Mouse (Mus musculus) hindbrain, embryonic 16.5 days (tissue): ENCODE measurements at regions not wholly inside any gene's neighbourhood (a gene's known extent, or its start where the extent isn't known, plus 50 kb on each side); places are given as distances from the start of the nearest gene placed in this dataset.

Experiments used
- ATAC-seq: fragments of 200-750 bp; cut with Nextera tagmentation; 2 replicates; pipeline ENCODE4 v1.8.0; 2017; ENCODE audit warnings: moderate TSS enrichment, moderate library complexity
- H3K27ac ChIP-seq: fragments of 300-500 bp; sonication (generic); 2 replicates; pipeline ENCODE4 v1.5.1; 2014; ENCODE audit warnings: low read depth, mild to moderate bottlenecking, control low read depth, low read length, moderate library complexity
- H3K27me3 ChIP-seq: fragments of 300-500 bp; sonication (generic); replicated peaks from 2 replicates; pipeline ENCODE4 v1.6.1; 2014; ENCODE audit warnings: low read length; ENCODE audit not compliant: control insufficient read depth, insufficient read depth
- H3K36me3 ChIP-seq: fragments of 300-500 bp; sonication (generic); 2 replicates; pipeline ENCODE4 v1.6.1; 2014; ENCODE audit warnings: mild to moderate bottlenecking, low read length, moderate library complexity, mixed read lengths; ENCODE audit not compliant: control insufficient read depth, insufficient read depth
- H3K4me1 ChIP-seq: fragments of 300-500 bp; sonication (generic); 2 replicates; pipeline ENCODE4 v1.6.1; 2014; ENCODE audit warnings: low read depth, low read length; ENCODE audit not compliant: control insufficient read depth, insufficient read depth
- H3K4me2 ChIP-seq: fragments of 300-500 bp; sonication (generic); 2 replicates; pipeline ENCODE4 v1.6.1; 2014; ENCODE audit warnings: mild to moderate bottlenecking, low read length, control low read depth, moderate library complexity
- H3K4me3 ChIP-seq: fragments of 300-500 bp; sonication (generic); 2 replicates; pipeline ENCODE4 v1.5.1; 2014; ENCODE audit warnings: mild to moderate bottlenecking, low read length, control low read depth, moderate library complexity
- H3K9ac ChIP-seq: fragments of 300-500 bp; sonication (generic); 2 replicates; pipeline ENCODE4 v1.6.1; 2014; ENCODE audit warnings: low read depth, mild to moderate bottlenecking, control low read depth, low read length, moderate library complexity
- H3K9me3 ChIP-seq: fragments of 300-500 bp; sonication (generic); 2 replicates; pipeline ENCODE4 v1.6.1; 2014; ENCODE audit warnings: mild to moderate bottlenecking, low read length, moderate library complexity; ENCODE audit not compliant: control insufficient read depth
- WGBS: fragments of 180-500 bp; shearing (Covaris S2); extraction: QIAGEN DNeasy Blood & Tissue Kit; methylation state at CpG from one replicate; pipeline ENCODE4 v1.1.7; 2014; 5-methylcytosine and 5-hydroxymethylcytosine counted together

DNA sequence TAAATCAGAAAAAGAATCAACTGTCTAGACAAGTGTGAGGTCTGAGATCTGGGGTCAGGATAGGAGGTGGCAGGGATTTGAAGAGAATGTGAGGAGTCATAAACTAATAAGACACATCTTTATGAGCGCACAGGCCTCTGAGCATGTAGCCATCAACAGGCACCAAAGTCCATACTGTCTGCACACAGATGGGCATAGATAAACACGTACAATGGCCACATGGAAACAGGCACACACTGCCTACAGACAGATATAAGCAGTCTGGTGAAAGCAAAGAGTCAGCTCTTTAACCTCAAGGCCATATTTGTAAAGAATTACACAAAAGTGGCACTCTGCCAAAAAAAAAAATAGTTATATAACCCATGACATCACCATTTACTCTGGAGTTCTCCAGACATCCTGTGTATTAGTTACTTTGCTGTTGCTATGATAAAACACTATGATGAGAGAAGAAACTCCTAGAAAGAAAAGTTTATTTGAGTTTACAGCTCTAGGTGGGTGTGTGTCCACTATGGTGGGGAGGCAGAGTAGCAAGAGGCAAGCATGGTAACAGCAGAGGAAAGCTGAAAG, 101.4 kb downstream of the Adamts15 start:
- no peak overlapping the region for H3K9ac ChIP-seq
- no peak overlapping the region for H3K27ac ChIP-seq
- no peaks in the 10 kb centered on the region for H3K4me1 ChIP-seq
- H3K36me3 ChIP-seq = no peaks in the 10 kb centered on the region
- H3K27me3 ChIP-seq = no peaks in the 10 kb centered on the region
- H3K4me3 ChIP-seq = no peak overlapping the region
- no peak for ATAC-seq
- no peak overlapping the region for H3K4me2 ChIP-seq
- no peaks in the 10 kb centered on the region for H3K9me3 ChIP-seq
- 80% methylated on average over 2 of the region's 2 CpGs for WGBS

DNA sequence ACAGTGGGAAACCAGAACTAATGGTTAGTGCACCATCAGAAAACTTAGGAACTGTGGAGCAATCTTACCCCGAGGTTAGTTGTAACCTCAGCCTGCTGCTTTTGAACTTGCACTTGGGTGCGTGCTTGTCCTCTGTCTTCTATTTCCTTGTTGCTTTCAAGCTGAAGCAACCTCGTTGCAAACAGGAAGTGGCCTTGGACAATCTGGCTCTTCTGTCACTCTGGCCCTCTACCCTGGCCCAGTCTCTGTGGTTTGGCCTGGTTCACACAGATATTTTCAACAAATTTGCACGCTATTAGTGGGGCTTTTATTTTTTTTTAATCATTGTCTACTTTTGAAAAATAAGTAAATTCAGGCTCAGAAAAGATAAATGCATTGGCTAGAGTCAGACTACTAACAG, 109.0 kb downstream of the Adamts15 start:
- Histone ChIP-seq H3K27me3 (no peaks in the 10 kb centered on the region), H3K4me1 (no peaks in the 10 kb centered on the region), H3K4me2 (no peak overlapping the region), H3K9ac (no peak overlapping the region), H3K36me3 (no peaks in the 10 kb centered on the region), H3K9me3 (no peaks in the 10 kb centered on the region), H3K4me3 (no peak overlapping the region), H3K27ac (no peak overlapping the region)
- 78% methylated on average over 4 of the region's 4 CpGs for WGBS
- no peak for ATAC-seq

DNA sequence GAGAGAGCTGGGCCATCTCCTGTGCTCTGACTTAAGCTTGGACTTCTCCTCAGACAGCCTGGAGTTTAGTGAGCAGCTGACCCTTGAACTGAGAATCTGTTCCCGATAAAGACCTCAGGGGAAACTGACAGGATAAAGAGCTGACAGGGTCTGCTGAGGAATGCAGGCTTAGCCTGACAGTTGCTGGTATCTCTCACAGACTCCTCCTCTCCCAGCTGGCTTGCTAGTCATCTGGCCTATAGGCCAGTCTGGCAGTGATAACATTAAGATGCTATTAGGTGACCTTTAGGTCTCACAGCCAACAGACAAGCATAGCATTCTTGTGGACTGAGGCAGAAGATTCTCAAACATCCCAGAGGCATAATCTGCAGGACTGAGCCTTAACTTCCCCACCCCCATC, 111.4 kb downstream of the Adamts15 start:
- ATAC-seq = no peak
- H3K4me3 ChIP-seq = no peak overlapping the region
- no peaks in the 10 kb centered on the region for H3K4me1 ChIP-seq
- H3K9ac ChIP-seq = no peak overlapping the region
- H3K4me2 ChIP-seq = no peak overlapping the region
- H3K27ac ChIP-seq = no peak overlapping the region
- H3K9me3 ChIP-seq = no peaks in the 10 kb centered on the region
- no peaks in the 10 kb centered on the region for H3K36me3 ChIP-seq
- WGBS = 26% methylated on average over 1 of the region's 1 CpGs
- H3K27me3 ChIP-seq = no peaks in the 10 kb centered on the region

DNA sequence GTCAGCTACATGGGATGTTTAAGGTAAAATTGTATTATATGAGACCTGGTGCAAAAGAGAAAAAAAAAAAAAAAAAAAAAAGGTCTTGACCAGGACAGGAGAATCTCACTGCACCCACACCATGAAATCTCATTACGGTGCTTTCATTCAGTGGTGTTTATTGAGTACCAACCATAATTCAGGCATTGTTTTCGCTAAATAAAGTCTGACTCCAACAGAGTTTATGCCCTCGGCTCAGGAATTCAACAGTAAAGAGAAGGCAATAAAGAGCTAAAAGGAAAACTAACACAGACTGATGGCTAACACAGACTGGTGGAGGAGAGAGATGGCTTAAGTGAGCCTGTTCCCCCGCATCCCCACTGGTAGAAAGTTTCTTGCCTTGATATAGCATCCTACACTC, 112.0 kb downstream of the Adamts15 start:
- no peak overlapping the region for H3K4me3 ChIP-seq
- H3K4me2 ChIP-seq = no peak overlapping the region
- H3K9ac ChIP-seq = no peak overlapping the region
- 47% methylated on average over 4 of the region's 4 CpGs for WGBS
- H3K27ac ChIP-seq = no peak overlapping the region
- H3K27me3 ChIP-seq = no peaks in the 10 kb centered on the region
- no peaks in the 10 kb centered on the region for H3K4me1 ChIP-seq
- H3K9me3 ChIP-seq = no peaks in the 10 kb centered on the region
- H3K36me3 ChIP-seq = no peaks in the 10 kb centered on the region
- no peak for ATAC-seq

DNA sequence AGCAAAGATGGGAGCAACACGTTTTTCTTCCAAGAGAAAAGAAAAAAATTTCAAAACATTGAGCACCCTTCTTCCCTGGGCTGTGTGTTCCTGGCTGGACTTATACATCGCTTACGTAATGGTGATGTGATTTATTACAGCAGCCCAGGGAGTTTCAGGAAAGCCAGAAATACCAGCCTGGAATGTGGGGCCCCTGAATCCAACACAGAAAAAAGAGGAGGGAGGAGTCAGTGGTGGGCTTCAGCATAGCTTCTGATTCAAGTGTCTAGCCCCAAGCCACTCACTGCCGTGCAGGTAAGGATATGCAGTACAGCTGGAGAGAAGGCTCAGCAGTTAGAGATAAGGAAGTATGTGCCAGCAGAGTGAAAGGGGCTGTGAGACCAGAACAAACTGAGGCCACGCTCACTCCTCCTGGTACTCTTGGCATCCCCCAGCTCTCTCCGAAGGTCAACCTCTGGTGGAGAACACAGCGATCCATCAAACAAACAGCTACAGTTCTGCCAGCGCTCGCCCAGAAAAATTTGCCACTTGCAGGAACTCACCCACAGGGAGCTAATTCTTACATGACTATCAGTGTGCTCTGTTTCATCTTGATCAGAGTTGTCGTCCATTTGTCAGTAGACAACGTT, 113.3 kb downstream of the Adamts15 start:
- H3K4me3 ChIP-seq = no peak overlapping the region
- H3K4me1 ChIP-seq = no peaks in the 10 kb centered on the region
- H3K9me3 ChIP-seq = no peaks in the 10 kb centered on the region
- H3K4me2 ChIP-seq = no peak overlapping the region
- no peaks in the 10 kb centered on the region for H3K27me3 ChIP-seq
- WGBS = 66% methylated on average over 11 of the region's 11 CpGs
- H3K36me3 ChIP-seq = no peaks in the 10 kb centered on the region
- H3K9ac ChIP-seq = no peak overlapping the region
- H3K27ac ChIP-seq = no peak overlapping the region
- ATAC-seq = no peak

DNA sequence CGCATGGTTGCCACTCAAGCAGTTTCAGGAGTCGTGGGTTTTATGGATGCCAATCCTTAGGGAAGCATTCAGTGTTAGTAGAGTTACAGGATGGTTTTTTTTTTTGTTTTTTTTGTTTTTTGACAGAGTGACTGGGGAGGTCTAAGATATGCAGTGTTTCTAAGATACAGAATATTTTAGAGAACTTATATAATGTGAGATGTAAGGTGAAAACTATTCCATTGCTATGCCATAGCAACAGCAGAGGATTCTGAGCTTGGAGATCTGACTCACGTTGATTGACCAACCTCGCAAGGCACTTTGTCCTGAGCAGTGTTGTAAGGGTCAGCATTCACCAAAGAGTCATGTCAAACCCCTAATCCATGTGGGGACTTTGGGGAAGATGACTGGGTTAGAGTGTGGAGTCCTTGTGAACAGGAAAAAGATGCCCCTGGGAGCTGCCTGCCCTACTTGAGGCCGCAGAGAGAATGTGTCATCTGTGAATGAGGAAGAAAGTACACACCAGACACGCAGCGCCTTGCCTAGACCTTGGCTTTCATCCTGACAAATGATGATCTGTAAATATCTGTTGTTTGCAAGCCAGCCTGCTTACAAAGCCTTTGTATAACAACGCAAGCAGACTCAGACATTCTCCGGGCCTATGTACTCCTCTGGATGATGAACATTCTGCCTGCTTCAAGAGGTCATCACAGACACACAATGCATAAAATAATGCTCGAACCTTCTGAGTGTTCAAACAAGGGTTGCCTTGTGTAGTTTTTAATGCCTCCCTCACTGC, 118.3 kb downstream of the Adamts15 start:
- Histone ChIP-seq H3K9me3 (no peaks in the 10 kb centered on the region), H3K4me3 (no peak overlapping the region), H3K4me2 (no peak overlapping the region), H3K4me1 (no peaks in the 10 kb centered on the region), H3K36me3 (no peaks in the 10 kb centered on the region), H3K27ac (no peak overlapping the region), H3K9ac (no peak overlapping the region), H3K27me3 (no peaks in the 10 kb centered on the region)
- 80% methylated on average over 10 of the region's 10 CpGs for WGBS
- no peak for ATAC-seq

DNA sequence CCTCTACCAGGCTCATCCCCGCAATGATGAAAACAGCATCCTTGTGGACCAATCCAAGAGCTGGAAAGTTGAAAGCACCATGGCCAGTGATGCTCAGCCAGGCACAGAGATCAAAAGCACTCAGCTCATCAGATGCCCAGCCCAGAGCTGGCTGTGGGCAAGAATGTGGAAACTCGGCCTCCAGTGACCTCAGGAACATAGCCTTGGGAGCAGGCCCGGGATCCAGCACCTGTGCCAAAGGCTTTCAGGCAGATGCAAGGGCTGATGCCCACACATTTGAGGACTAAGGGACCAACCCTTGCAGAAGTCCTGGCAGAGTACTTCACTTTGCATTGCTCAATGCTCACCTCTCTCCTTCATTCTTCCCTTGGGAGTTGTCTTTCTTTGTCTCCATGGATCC, 119.4 kb downstream of the Adamts15 start:
- no peak overlapping the region for H3K9ac ChIP-seq
- H3K4me2 ChIP-seq = no peak overlapping the region
- H3K4me3 ChIP-seq = no peak overlapping the region
- no peaks in the 10 kb centered on the region for H3K36me3 ChIP-seq
- H3K27me3 ChIP-seq = no peaks in the 10 kb centered on the region
- H3K27ac ChIP-seq = no peak overlapping the region
- no peaks in the 10 kb centered on the region for H3K9me3 ChIP-seq
- no peaks in the 10 kb centered on the region for H3K4me1 ChIP-seq
- 87% methylated on average over 3 of the region's 3 CpGs for WGBS
- no peak for ATAC-seq

DNA sequence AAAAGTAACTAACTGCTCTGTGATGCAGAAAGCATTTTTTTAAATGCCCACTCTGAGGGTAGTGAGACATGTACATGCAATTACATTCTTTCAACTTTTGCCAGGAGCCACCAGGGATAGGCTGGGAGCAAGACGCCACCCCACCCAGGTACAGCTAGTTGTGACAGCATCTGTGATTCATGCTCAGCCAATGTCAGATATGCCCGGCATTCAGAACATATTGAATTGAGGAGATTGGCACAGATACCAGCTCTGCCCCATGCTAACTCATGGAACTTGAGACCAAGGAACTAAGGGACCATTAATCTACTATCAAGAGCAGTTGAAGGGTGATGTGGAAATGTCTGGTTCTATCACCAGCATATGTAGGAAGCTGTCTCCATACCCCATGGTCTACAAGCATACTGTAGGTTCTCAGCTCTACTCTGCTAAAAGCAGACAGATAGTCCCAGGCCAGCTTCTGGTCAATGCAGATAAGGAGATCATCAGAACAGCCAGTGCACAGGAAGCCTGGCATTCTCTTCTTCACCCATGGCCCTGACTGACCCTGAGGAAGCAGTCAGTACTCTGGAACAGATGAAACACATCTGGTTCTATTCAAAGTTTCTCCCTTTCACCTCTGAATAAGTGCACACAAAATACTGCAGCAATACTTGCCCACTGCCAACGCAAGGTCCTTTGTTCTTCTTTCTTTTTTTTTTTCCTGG, 127.4 kb downstream of the Adamts15 start:
- H3K4me2 ChIP-seq = no peak overlapping the region
- WGBS = 84% methylated on average over 3 of the region's 3 CpGs

DNA sequence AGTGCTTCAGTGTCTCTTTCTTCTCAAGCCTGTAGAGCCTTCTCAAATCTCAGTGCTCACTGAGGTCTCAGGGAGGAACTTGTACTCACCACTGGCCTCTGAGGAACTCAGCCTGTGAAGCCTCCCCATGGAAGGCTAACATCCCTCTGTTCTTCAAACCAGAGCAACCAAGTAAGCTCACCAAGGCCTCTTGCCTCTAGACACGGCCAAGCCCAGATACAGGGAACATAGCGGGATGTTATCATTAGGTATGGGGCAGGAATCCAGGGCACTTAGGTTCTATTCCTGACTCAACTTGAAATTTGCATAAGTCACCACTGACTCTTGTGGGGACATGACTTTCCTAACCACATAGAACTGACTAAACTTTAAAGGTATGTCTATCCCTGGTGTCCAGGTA, 141.0 kb downstream of the Adamts15 start:
- Histone ChIP-seq H3K4me2 (no peak overlapping the region), H3K9me3 (no peaks in the 10 kb centered on the region), H3K9ac (no peak overlapping the region), H3K27ac (no peak overlapping the region), H3K4me1 (no peaks in the 10 kb centered on the region), H3K36me3 (no peaks in the 10 kb centered on the region), H3K27me3 (no peaks in the 10 kb centered on the region), H3K4me3 (no peak overlapping the region)
- ATAC-seq = no peak
- WGBS = 90% methylated on average over 2 of the region's 2 CpGs

More for the DNA sequence above, 127.4 kb downstream of the Adamts15 start:
- no peak for ATAC-seq
- Histone ChIP-seq H3K27ac (no peak overlapping the region), H3K9me3 (no peaks in the 10 kb centered on the region), H3K27me3 (no peaks in the 10 kb centered on the region), H3K9ac (no peak overlapping the region), H3K36me3 (no peaks in the 10 kb centered on the region), H3K4me1 (no peaks in the 10 kb centered on the region), H3K4me3 (no peak overlapping the region)
